Mouse (Mus musculus) limb, embryonic 11.5 days (tissue): ENCODE data around the gene Slc12a3. TPM values are rescaled to one million over a fixed set of nuclear protein-coding genes. Genes with fewer than 3 reads are reported as not detected.
A peak's percentile ranks its signal among the peaks of the same experiment; 100 is the strongest.

ENCODE experiments used
- ATAC-seq: fragments of 200-750 bp; cut with Nextera tagmentation; 2 replicates; pipeline ENCODE4 v1.8.0; 2017; ENCODE audit warnings: low read depth; ENCODE audit not compliant: insufficient number of reproducible peaks, low FRiP score, low TSS enrichment
- DNase-seq: peaks from one replicate; pipeline ENCODE4 v3.0.0-alpha.2; 2015; ENCODE audit warnings: low spot score
- H3K27ac ChIP-seq: fragments of 300-500 bp; sonication (generic); replicated peaks from 2 replicates; pipeline ENCODE4 v1.5.1; 2014; ENCODE audit warnings: low read depth, mild to moderate bottlenecking, low read length
- H3K27me3 ChIP-seq: fragments of 300-500 bp; sonication (generic); 2 replicates; pipeline ENCODE4 v1.6.1; 2014; ENCODE audit warnings: mild to moderate bottlenecking, low read length, mixed read lengths; ENCODE audit not compliant: control insufficient read depth, insufficient read depth
- H3K36me3 ChIP-seq: fragments of 300-500 bp; sonication (generic); 2 replicates; pipeline ENCODE4 v1.6.1; 2014; ENCODE audit warnings: mild to moderate bottlenecking, low read length, moderate library complexity, mixed read lengths; ENCODE audit not compliant: control insufficient read depth, insufficient read depth
- H3K4me1 ChIP-seq: fragments of 300-500 bp; sonication (generic); 2 replicates; pipeline ENCODE4 v1.6.1; 2014; ENCODE audit warnings: low read length, mixed read lengths; ENCODE audit not compliant: control insufficient read depth, insufficient read depth
- H3K4me2 ChIP-seq: fragments of 300-500 bp; sonication (generic); 2 replicates; pipeline ENCODE4 v1.6.1; 2014; ENCODE audit warnings: low read depth, mild to moderate bottlenecking, moderate library complexity; ENCODE audit not compliant: severe bottlenecking
- H3K4me3 ChIP-seq: fragments of 300-500 bp; sonication (generic); 2 replicates; pipeline ENCODE4 v1.5.1; 2014; ENCODE audit warnings: low read depth, low read length
- H3K9ac ChIP-seq: fragments of 300-500 bp; sonication (generic); 2 replicates; pipeline ENCODE4 v1.6.1; 2014; ENCODE audit warnings: mild to moderate bottlenecking, low read length
- H3K9me3 ChIP-seq: fragments of 300-500 bp; sonication (generic); 2 replicates; pipeline ENCODE4 v1.6.1; 2016; ENCODE audit warnings: low read length; ENCODE audit not compliant: control insufficient read depth
- WGBS: fragments of 180-500 bp; shearing (Covaris S2); extraction: QIAGEN DNeasy Blood & Tissue Kit; methylation state at CpG from one replicate; pipeline ENCODE4 v1.1.7; 2014; 5-methylcytosine and 5-hydroxymethylcytosine counted together
- polyA plus RNA-seq: library from polyadenylated mRNA; unstranded; fragments of >200 nt; fragmentation: Nextera tagmentation; extraction: Ambion mirVana; gene quantifications from 2 replicates; pipeline ENCODE4 v1.2.1, GENCODE M21; 2014

The Slc12a3 gene
- polyA plus RNA-seq, 1 experiment from 2014 or later = not detected

DNA sequence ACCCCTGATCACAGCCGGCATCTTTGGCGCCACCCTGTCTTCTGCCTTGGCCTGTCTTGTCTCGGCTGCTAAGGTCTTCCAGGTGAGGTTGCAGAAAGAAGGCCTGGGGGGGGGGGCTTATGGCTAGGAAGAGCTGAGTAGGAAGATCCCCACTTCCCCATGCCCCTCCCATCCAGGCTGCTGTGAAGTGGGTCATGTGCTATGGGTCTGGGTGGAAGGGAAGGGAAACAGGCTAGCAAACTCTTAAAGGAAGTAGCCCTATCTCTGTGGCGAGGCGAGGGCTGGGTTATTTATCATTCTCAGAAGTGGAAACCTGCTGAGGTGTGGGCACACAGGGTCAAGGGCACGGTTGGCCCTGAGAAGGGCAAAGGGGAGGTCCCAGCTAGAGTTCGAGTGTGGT, 11.8 kb downstream of the Slc12a3 start:
- no peaks in the 10 kb centered on the region for H3K9me3 ChIP-seq
- 83% methylated on average over 7 of the region's 7 CpGs for WGBS
- H3K27me3 ChIP-seq = no peaks in the 10 kb centered on the region
- H3K4me2 ChIP-seq = no peak overlapping the region
- no peaks in the 10 kb centered on the region for H3K36me3 ChIP-seq
- no peak overlapping the region for H3K27ac ChIP-seq
- no peak overlapping the region for H3K9ac ChIP-seq
- DNase-seq (no peak), ATAC-seq (no peak)
- H3K4me1 ChIP-seq = no peaks in the 10 kb centered on the region
- H3K4me3 ChIP-seq = no peak overlapping the region

DNA sequence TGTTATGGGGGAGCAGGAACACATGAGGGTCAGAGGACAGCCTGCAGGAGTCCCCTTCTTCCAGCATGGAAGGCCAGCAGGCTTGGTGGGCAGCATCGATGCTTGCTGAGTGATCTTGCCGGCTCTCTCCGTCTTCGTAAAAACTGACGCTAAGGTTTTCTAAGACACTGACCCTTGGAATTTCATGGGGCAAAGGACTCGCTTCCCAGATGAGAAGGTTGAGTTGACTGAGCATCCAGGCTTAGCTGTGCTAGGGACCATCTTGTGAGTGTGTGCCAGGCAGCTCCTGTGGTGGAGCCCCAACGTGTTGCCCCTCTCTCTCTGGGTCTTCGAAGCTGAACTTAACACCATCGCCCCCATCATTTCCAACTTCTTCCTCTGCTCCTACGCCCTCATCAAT, 13.7 kb downstream of the Slc12a3 start:
- no peaks in the 10 kb centered on the region for H3K36me3 ChIP-seq
- no peak overlapping the region for H3K9ac ChIP-seq
- 90% methylated on average over 10 of the region's 10 CpGs for WGBS
- no peaks in the 10 kb centered on the region for H3K9me3 ChIP-seq
- no peaks in the 10 kb centered on the region for H3K27me3 ChIP-seq
- H3K4me3 ChIP-seq = no peak overlapping the region
- ATAC-seq (no peak), DNase-seq (no peak)
- H3K4me2 ChIP-seq = no peak overlapping the region
- no peak overlapping the region for H3K27ac ChIP-seq
- no peaks in the 10 kb centered on the region for H3K4me1 ChIP-seq

DNA sequence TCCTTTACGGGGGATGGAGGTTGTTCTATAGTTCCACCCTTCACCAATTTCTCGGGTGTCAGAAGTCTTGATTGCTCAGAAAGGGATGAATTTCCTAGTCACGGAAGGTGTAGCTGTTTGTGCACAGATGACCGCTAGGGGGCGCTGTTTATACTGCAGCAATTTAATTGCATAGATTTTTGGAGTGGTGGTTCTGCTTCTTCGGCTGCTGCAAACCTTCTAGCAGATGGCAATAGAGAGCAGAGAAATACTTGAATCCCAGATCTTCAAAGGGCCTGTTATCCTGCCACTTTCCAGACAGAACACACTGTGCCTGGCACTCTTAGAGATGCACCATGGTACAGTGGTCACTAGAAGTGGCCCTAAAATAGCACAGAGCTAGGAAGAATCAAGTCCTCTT, 14.3 kb downstream of the Slc12a3 start:
- H3K27ac ChIP-seq = no peak overlapping the region
- H3K4me1 ChIP-seq = no peaks in the 10 kb centered on the region
- H3K9ac ChIP-seq = no peak overlapping the region
- WGBS = 16% methylated on average over 6 of the region's 6 CpGs
- no peaks in the 10 kb centered on the region for H3K27me3 ChIP-seq
- DNase-seq = peak; percentile 80
- H3K36me3 ChIP-seq = no peaks in the 10 kb centered on the region
- H3K4me2 ChIP-seq = no peak overlapping the region
- no peak overlapping the region for H3K4me3 ChIP-seq
- no peaks in the 10 kb centered on the region for H3K9me3 ChIP-seq
- ATAC-seq = no peak

DNA sequence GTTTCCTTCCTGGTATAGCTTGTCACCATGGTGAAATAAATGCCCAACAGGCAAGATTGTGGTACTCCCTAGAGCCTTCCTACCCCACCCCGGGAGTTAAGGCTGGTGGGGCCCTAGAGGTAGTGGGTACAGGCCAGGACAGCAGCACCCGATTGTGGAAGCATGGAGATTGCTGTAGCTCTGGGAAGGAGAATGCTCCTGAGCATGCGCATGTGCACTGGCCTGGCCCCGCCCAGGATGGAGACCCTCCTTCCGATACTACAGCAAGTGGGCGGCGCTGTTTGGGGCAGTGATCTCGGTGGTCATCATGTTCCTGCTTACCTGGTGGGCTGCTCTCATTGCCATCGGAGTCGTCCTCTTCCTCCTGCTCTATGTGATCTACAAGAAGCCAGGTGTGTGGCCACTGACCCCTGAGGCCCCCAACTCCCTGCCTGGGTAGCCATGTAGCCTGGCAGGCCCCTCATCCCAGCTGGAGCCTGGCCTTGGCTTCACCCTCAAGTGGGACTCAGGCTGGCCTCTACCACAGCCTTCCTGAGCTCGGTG, 14.8 kb downstream of the Slc12a3 start:
- Histone ChIP-seq H3K4me2 (no peak overlapping the region), H3K4me3 (no peak overlapping the region), H3K36me3 (no peaks in the 10 kb centered on the region), H3K9ac (no peak overlapping the region), H3K9me3 (no peaks in the 10 kb centered on the region), H3K4me1 (no peaks in the 10 kb centered on the region), H3K27me3 (no peaks in the 10 kb centered on the region), H3K27ac (no peak overlapping the region)
- DNase-seq (no peak), ATAC-seq (no peak)
- WGBS = 83% methylated on average over 11 of the region's 11 CpGs

DNA sequence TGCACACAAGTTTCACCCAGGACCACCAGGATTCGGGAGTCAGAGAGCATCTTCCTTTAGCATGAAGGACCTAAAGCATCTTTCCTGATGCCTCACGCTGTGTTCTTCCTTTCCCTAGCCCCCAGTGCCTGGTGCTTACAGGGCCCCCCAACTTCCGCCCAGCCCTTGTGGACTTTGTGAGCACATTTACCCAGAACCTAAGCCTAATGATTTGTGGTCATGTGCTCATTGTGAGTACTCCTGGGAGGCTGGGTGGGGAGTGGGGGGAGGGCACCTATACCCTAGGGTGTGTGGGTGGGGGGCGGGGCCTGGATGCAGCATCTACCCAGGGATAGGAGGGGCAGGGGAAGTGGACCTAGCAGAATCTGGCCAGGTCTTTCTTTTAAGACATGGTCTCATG, 16.7 kb downstream of the Slc12a3 start:
- Histone ChIP-seq H3K27me3 (no peaks in the 10 kb centered on the region), H3K27ac (no peak overlapping the region), H3K9me3 (no peaks in the 10 kb centered on the region), H3K36me3 (no peaks in the 10 kb centered on the region), H3K4me1 (no peaks in the 10 kb centered on the region), H3K4me3 (no peak overlapping the region), H3K9ac (no peak overlapping the region), H3K4me2 (no peak overlapping the region)
- no peak for DNase-seq
- 89% methylated on average over 4 of the region's 4 CpGs for WGBS
- ATAC-seq = no peak

DNA sequence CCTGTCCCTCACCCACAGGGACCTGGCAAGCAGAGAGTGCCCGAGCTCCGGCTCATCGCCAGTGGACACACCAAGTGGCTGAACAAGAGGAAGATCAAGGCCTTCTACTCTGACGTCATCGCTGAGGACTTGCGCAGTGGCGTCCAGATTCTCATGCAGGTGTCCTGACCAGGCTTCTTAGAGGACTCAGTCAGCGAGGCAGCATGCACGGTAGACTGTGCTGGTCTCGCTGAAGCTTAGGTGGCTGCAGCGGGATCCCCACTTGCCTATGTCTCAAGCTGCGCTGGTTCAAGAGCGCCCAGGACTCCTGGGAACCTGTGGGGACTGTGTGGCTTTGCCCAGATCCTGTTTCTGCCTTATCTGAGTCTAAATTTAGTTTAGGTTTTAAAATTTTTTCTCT, 17.3 kb downstream of the Slc12a3 start:
- H3K36me3 ChIP-seq = no peaks in the 10 kb centered on the region
- no peaks in the 10 kb centered on the region for H3K4me1 ChIP-seq
- H3K27ac ChIP-seq = no peak overlapping the region
- 91% methylated on average over 13 of the region's 13 CpGs for WGBS
- no peak overlapping the region for H3K9ac ChIP-seq
- H3K27me3 ChIP-seq = no peaks in the 10 kb centered on the region
- no peaks in the 10 kb centered on the region for H3K9me3 ChIP-seq
- H3K4me2 ChIP-seq = no peak overlapping the region
- H3K4me3 ChIP-seq = no peak overlapping the region
- ATAC-seq (no peak), DNase-seq (no peak)

DNA sequence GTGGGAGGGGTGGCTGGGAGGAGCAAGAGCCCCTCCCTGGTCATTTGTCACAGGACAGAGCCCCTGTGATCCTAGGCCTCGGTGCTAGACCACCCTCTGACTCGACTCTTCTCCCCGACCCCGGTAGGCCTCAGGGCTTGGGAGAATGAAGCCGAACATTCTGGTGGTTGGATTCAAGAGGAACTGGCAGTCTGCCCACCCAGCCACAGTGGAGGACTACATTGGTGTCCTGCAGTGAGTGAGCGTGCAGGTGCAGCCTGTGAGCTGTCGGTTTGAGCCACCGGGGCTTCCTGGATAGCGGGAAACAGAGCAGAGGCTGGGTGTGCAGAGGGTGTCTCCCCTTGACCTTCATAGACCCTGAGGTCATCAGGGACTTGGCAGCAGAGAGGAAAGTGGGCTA, 19.4 kb downstream of the Slc12a3 start:
- whole genome bisulfite sequencing = 70% methylated on average over 9 of the region's 9 CpGs
- no peak overlapping the region for H3K9ac ChIP-seq
- no peak overlapping the region for H3K4me3 ChIP-seq
- no peak for ATAC-seq
- no peak overlapping the region for H3K4me2 ChIP-seq
- H3K27ac ChIP-seq = no peak overlapping the region
- no peak for DNase-seq
- H3K36me3 ChIP-seq = no peaks in the 10 kb centered on the region
- no peaks in the 10 kb centered on the region for H3K9me3 ChIP-seq
- H3K4me1 ChIP-seq = no peaks in the 10 kb centered on the region
- H3K27me3 ChIP-seq = no peaks in the 10 kb centered on the region

DNA sequence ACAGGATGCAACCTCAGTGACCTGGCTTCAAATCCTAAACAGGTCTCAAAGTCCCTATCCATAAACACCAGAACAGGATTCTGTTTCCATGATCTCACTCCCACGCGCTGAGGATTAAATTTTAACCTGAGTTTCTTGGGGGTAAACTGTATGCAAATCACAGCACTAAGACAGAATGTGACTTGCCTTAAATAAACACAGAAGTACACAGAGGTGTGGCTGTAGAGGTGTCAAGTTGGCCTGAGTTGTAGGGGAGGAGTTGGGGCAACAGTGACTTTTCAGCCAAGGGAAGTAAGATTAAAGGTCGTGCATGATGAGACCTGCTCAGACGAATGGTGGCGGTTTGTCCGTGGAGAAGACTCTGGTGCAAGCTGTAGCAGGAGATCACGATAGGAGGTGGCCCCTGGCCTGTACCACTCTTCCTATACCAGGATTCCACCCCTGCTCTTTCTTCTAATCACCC, 25.1 kb downstream of the Slc12a3 start:
- 82% methylated on average over 7 of the region's 7 CpGs for WGBS
- H3K4me3 ChIP-seq = no peak overlapping the region
- no peak overlapping the region for H3K4me2 ChIP-seq
- no peaks in the 10 kb centered on the region for H3K9me3 ChIP-seq
- no peak overlapping the region for H3K9ac ChIP-seq
- H3K27me3 ChIP-seq = no peaks in the 10 kb centered on the region
- H3K27ac ChIP-seq = no peak overlapping the region
- no peak for ATAC-seq
- no peak for DNase-seq
- H3K36me3 ChIP-seq = no peaks in the 10 kb centered on the region
- no peaks in the 10 kb centered on the region for H3K4me1 ChIP-seq

DNA sequence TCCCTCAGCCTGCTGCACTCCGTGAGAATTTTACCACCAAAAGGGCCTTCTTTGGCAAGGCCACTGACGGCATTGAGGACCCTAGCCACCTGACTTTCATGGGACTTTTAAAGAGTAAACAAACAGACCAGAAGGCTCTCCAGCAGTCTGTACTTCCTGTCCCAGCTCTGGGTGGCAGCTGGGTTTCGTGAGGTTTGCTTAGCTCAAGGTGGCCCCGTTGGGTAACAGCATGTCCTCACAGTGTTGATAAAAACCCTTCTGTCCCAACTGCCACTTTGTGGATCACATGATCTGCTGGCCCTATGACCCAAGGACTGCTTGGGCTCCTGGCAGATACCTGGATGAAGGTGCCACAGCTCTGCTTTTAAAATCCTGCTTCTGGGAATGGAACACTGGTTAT, 25.6 kb downstream of the Slc12a3 start:
- ATAC-seq (no peak), DNase-seq (no peak)
- Histone ChIP-seq H3K9me3 (no peaks in the 10 kb centered on the region), H3K4me3 (no peak overlapping the region), H3K27me3 (no peaks in the 10 kb centered on the region), H3K4me1 (no peaks in the 10 kb centered on the region), H3K9ac (no peak overlapping the region), H3K27ac (no peak overlapping the region), H3K36me3 (no peaks in the 10 kb centered on the region), H3K4me2 (no peak overlapping the region)
- WGBS = 67% methylated on average over 4 of the region's 4 CpGs
